Mouse (Mus musculus) forebrain, embryonic 11.5 days (tissue): ENCODE measurements at regions not wholly inside any gene's neighbourhood (a gene's known extent, or its start where the extent isn't known, plus 50 kb on each side); places are given as distances from the start of the nearest gene placed in this dataset.

Experiments used
- ATAC-seq: fragments of 200-750 bp; cut with Nextera tagmentation; replicated peaks from 2 replicates; pipeline ENCODE4 v1.8.0; 2017; ENCODE audit warnings: moderate TSS enrichment; ENCODE audit not compliant: low FRiP score
- DNase-seq: peaks from one replicate; pipeline ENCODE4 v3.0.0-alpha.2; 2017; ENCODE audit warnings: low spot score
- H3K27ac ChIP-seq: fragments of 300-500 bp; sonication (generic); 2 replicates; pipeline ENCODE4 v1.5.1; 2014; ENCODE audit warnings: low read depth, low read length
- H3K27me3 ChIP-seq: fragments of 300-500 bp; sonication (generic); 2 replicates; pipeline ENCODE4 v1.6.1; 2014; ENCODE audit warnings: mild to moderate bottlenecking, low read length, mixed read lengths; ENCODE audit not compliant: control insufficient read depth, insufficient read depth
- H3K36me3 ChIP-seq: fragments of 300-500 bp; sonication (generic); 2 replicates; pipeline ENCODE4 v1.6.1; 2014; ENCODE audit warnings: mild to moderate bottlenecking, low read length, moderate library complexity, mixed read lengths; ENCODE audit not compliant: control insufficient read depth, insufficient read depth
- H3K4me1 ChIP-seq: fragments of 300-500 bp; sonication (generic); replicated peaks from 2 replicates; pipeline ENCODE4 v1.6.1; 2014; ENCODE audit warnings: low read length, mixed read lengths; ENCODE audit not compliant: control insufficient read depth, insufficient read depth
- H3K4me2 ChIP-seq: fragments of 300-500 bp; sonication (generic); 2 replicates; pipeline ENCODE4 v1.6.1; 2014; ENCODE audit warnings: low read depth, mild to moderate bottlenecking, low read length, moderate library complexity, mixed read lengths; ENCODE audit not compliant: severe bottlenecking
- H3K4me3 ChIP-seq: fragments of 300-500 bp; sonication (generic); 2 replicates; pipeline ENCODE4 v1.5.1; 2014; ENCODE audit warnings: low read depth, low read length
- H3K9ac ChIP-seq: fragments of 300-500 bp; sonication (generic); 2 replicates; pipeline ENCODE4 v1.6.1; 2014; ENCODE audit warnings: low read length
- H3K9me3 ChIP-seq: fragments of 300-500 bp; sonication (generic); 2 replicates; pipeline ENCODE4 v1.6.1; 2016; ENCODE audit warnings: low read length, mixed read lengths; ENCODE audit not compliant: control insufficient read depth
- WGBS: fragments of 180-500 bp; shearing (Covaris S2); extraction: QIAGEN DNeasy Blood & Tissue Kit; methylation state at CpG from one replicate; pipeline ENCODE4 v1.1.7; 2014; 5-methylcytosine and 5-hydroxymethylcytosine counted together

GRCm38 (mm10) chr12:71512915-71513612, 203.4 kb downstream of the Dact1 start:
- Histone ChIP-seq H3K9me3 (no peaks in the 10 kb centered on the region), H3K4me2 (no peak overlapping the region), H3K27ac (no peak overlapping the region), H3K4me3 (no peak overlapping the region), H3K4me1 (no peaks in the 10 kb centered on the region), H3K9ac (no peak overlapping the region), H3K36me3 (no peaks in the 10 kb centered on the region), H3K27me3 (no peaks in the 10 kb centered on the region)
- no peak for DNase-seq
- no peak for ATAC-seq
- WGBS = 44% methylated on average over 7 of the region's 7 CpGs

- no peak overlapping the region for H3K4me2 ChIP-seq
- no peak for ATAC-seq
- no peaks in the 10 kb centered on the region for H3K27me3 ChIP-seq
- WGBS = 67% methylated on average over 1 of the region's 1 CpGs
- no peak overlapping the region for H3K27ac ChIP-seq
- no peaks in the 10 kb centered on the region for H3K9me3 ChIP-seq
- no peaks in the 10 kb centered on the region for H3K36me3 ChIP-seq
- no peaks in the 10 kb centered on the region for H3K4me1 ChIP-seq
- no peak overlapping the region for H3K4me3 ChIP-seq
- no peak overlapping the region for H3K9ac ChIP-seq
- DNase-seq = no peak
Measured at GRCm38 (mm10) chr12:71519520-71519919, 209.8 kb downstream of the Dact1 start.

- DNase-seq = no peak
- WGBS = 90% methylated on average over 3 of the region's 3 CpGs
Measured at GRCm38 (mm10) chr12:71521936-71522335, 212.3 kb downstream of the Dact1 start.

GRCm38 (mm10) chr12:71522451-71522850, 212.8 kb downstream of the Dact1 start:
- no peaks in the 10 kb centered on the region for H3K9me3 ChIP-seq
- 82% methylated on average over 5 of the region's 5 CpGs for WGBS
- no peak for ATAC-seq

More at GRCm38 (mm10) chr12:71521936-71522335, 212.3 kb downstream of the Dact1 start:
- Histone ChIP-seq H3K9me3 (no peaks in the 10 kb centered on the region), H3K36me3 (no peaks in the 10 kb centered on the region), H3K27me3 (no peaks in the 10 kb centered on the region), H3K9ac (no peak overlapping the region), H3K27ac (no peak overlapping the region), H3K4me1 (peaks cover 6% of the 10 kb centered on the region; the same call in 1 of the 2 replicates), H3K4me3 (no peak overlapping the region), H3K4me2 (no peak overlapping the region)
- no peak for ATAC-seq

GRCm38 (mm10) chr12:71524156-71524555, 214.5 kb downstream of the Dact1 start:
- Histone ChIP-seq H3K9me3 (no peaks in the 10 kb centered on the region), H3K4me2 (no peak overlapping the region), H3K4me3 (no peak overlapping the region), H3K27me3 (no peaks in the 10 kb centered on the region), H3K36me3 (no peaks in the 10 kb centered on the region), H3K9ac (no peak overlapping the region), H3K4me1 (peaks cover 6% of the 10 kb centered on the region; the same call in 1 of the 2 replicates), H3K27ac (no peak overlapping the region)
- WGBS = 62% methylated on average over 6 of the region's 6 CpGs
- no peak for DNase-seq
- no peak for ATAC-seq

More at GRCm38 (mm10) chr12:71522451-71522850, 212.8 kb downstream of the Dact1 start:
- Histone ChIP-seq H3K27me3 (no peaks in the 10 kb centered on the region), H3K9ac (no peak overlapping the region), H3K27ac (no peak overlapping the region), H3K4me1 (peaks cover 6% of the 10 kb centered on the region; the same call in 1 of the 2 replicates), H3K4me2 (no peak overlapping the region), H3K4me3 (no peak overlapping the region), H3K36me3 (no peaks in the 10 kb centered on the region)
- DNase-seq = no peak

GRCm38 (mm10) chr12:71525255-71525927, 215.7 kb downstream of the Dact1 start:
- Histone ChIP-seq H3K4me1 (peaks cover 6% of the 10 kb centered on the region; the same call in 1 of the 2 replicates), H3K27ac (no peak overlapping the region), H3K9ac (no peak overlapping the region), H3K4me2 (no peak overlapping the region), H3K9me3 (no peaks in the 10 kb centered on the region), H3K36me3 (no peaks in the 10 kb centered on the region), H3K4me3 (no peak overlapping the region), H3K27me3 (no peaks in the 10 kb centered on the region)
- DNase-seq (no peak), ATAC-seq (no peak)
- WGBS = 15% methylated on average over 10 of the region's 10 CpGs

GRCm38 (mm10) chr12:71526623-71527022, 216.9 kb downstream of the Dact1 start:
- no peaks in the 10 kb centered on the region for H3K27me3 ChIP-seq
- H3K27ac ChIP-seq = no peak overlapping the region
- no peaks in the 10 kb centered on the region for H3K9me3 ChIP-seq
- no peak overlapping the region for H3K9ac ChIP-seq
- ATAC-seq (no peak), DNase-seq (no peak)
- WGBS = 83% methylated on average over 7 of the region's 7 CpGs
- H3K4me2 ChIP-seq = no peak overlapping the region
- no peaks in the 10 kb centered on the region for H3K36me3 ChIP-seq
- peaks cover 6% of the 10 kb centered on the region; the same call in 1 of the 2 replicates for H3K4me1 ChIP-seq
- H3K4me3 ChIP-seq = no peak overlapping the region

- H3K4me2 ChIP-seq = no peak overlapping the region
- no peak overlapping the region for H3K9ac ChIP-seq
- WGBS = 74% methylated on average over 3 of the region's 3 CpGs
- DNase-seq (no peak), ATAC-seq (no peak)
- H3K4me1 ChIP-seq = peaks cover 6% of the 10 kb centered on the region; the same call in 1 of the 2 replicates
- H3K27me3 ChIP-seq = no peaks in the 10 kb centered on the region
- H3K9me3 ChIP-seq = no peaks in the 10 kb centered on the region
- no peak overlapping the region for H3K27ac ChIP-seq
- H3K4me3 ChIP-seq = no peak overlapping the region
- no peaks in the 10 kb centered on the region for H3K36me3 ChIP-seq
Measured at GRCm38 (mm10) chr12:71532161-71532560, 222.5 kb downstream of the Dact1 start.
